Mouse (Mus musculus) lung, adult 18-20 months (tissue): Measurements from ENCODE around the gene Tjp2.

Experiments
- DNase-seq, 2 experiments: peaks; one replicate each; pipeline ENCODE4 v3.0.0; 2022; ENCODE audit warnings: mixed read lengths in 2 of 2

Gene Tjp2

DNA sequence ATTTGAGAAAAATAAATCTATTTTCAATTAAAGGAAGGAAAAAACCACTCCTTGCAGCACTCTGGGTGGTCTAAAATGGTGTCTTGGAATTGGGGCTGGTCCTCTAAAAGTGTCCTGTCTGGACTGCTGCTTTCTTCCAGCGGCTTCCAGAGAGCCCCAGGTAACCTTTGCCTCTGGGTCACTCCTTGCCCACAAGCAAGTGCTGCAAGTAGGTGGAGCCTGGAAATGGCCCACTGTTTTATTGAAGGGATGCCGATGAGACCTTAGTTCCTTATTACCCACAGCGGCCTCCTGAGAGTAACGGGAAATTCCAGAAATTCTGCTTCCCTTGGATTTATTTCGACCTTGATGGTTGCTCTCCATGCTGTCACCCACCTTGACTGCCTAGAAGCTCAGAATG is 170.6 kb downstream of the Tjp2 start:
- no peak for DNase-seq

DNA sequence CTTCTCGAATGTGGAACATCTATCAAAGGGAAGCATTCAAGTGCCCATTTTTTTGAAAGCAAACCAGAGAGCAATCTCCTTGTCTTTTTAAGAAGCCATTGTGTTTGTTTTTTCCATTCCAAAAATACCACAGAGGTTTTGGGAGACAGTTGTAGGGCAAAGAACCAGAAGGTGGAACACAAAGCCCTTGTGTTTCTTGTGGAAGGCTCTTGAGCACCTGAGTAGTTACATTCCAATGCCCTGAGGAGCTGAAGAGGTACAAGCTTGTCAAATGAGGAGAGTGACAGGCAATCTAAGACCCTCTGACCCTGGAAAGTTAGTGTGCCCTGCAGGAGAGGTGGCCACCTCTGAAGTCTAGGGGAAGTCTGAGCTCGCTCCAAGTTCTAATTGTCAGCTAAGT is 174.3 kb downstream of the Tjp2 start:
- peak; percentile 40 to 63 for DNase-seq

DNA sequence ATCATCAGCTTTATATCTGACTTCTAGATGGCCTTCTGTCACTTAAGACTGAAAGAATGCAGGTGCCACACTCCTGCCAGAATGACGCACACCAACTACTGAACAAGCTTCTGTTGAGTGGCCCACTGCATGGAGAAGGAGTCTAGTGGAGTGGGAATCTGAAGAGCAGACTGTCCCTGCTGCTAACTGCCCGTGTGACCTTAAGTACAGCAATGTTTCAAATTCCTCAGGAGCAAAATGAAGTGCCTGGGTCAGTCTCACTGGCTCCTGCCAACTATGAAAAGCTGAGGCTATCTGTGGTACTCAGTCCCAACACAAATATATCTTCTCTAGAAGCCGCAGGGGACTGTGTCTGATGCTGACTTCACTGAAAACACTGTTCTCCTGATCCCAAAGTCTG is 175.5 kb downstream of the Tjp2 start:
- DNase-seq = peak; percentile 78 to 84

DNA sequence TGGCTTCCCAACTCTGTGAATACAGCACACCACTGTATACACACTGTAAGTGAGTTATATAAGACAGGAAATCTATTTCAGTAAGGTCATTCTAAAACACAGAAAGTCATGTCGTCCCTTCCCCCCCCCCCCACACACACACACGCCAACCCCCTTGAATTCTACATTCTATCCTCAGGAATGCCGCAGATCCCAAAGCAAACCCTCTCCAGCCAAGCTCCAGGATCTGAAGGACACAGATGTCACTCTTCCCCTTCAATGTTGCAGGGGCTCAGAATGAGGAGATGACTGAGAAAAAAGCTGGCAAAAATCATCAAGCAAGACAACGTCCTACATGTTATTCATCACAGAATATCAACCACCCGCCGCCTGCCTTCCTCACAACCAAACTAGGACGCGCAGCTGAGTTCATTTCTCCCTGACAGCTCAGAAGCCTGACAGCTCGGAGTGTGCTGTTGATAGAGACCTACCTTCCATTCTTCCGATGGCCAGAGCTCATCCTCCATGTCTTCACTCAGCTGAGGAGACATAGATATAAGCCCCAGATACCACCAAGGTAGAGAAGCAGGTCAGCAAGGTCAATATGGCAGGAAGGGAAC is 178.3 kb downstream of the Tjp2 start:
- DNase-seq = no peak
